Mouse (Mus musculus) v-Abl transformed pro-B cells (cell line): Measurements from ENCODE around the gene Smg9.
"Not testable (repeated sequence)": the region's sequence is repeated elsewhere in the genome, so short reads cannot be mapped to it uniquely, and the experiment has no call there.

ENCODE experiments used
- in situ Hi-C, 2 experiments: fragments of 400-800 bp; cut with MboI; formaldehyde crosslinking; loops; one replicate each; pipeline ENCODE4 v1.15.1; 2025; ENCODE audit not compliant: unreplicated experiment in 2 of 2

The Smg9 gene

GRCm38 (mm10) chr7:24400489-24400888 lies 1.1 kb downstream of the Smg9 start:
- in situ Hi-C loops: not testable (repeated sequence)

- in situ Hi-C loops: no loop called here
These were observed 3.4 kb downstream of the Smg9 start for GRCm38 (mm10) chr7:24402851-24403250.

DNA sequence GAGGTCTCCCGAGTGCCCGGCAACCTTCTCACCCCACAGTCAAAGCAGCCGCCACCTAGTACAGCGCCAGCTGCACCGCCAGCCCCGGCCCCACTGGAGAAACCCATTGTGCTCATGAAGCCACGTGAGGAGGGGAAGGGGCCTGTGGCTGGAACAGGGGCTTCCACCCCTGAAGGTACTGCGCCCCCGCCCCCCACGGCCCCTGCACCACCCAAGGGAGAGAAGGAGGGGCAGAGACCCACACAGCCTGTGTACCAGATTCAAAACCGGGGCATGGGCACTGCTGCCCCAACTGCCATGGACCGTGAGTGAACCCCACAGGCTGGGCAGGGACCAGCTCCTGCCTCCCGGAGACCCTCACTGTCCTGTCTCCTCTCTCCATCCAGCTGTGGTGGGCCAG lies 6.2 kb downstream of the Smg9 start:
- in situ Hi-C loops: no loop called here

DNA sequence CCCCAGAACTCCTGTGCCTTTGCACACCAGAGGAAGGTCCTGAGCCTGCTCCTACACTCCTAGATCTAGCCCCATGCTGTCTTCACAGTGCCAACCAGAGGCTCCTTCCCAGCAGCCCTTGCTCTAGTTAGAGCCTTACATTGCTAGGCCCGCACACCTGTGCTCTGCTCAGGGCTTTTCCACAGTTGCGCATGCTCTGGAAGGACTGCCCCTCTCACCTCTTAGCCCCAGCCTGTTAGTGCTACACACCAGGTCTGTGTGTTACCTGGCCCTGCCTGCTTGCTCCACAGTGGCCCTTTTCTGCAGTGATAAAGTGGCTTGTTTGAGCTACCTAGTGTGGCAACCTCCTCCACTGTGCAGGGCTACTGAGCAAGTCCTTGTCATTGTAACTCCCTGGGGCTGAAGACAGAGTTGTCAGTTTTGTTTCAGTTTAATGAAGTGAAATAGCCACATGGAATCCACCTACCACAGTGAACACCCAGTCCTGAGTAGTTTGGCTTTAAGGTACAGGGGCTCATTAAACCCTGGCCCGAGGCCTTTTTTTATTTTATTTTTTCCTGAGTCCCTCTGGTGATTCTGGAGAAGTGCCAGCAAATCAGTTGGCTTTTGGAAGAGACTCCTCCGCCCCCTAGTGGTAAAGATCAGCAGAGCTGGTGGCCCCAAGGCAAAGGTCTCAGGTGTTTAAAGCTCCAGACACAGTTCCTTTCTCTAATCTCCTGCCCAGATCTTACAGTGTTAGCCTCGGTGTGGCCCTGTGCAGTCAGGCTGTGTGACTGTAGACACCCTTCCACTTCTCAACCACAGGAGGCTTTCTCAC lies 7.3 kb downstream of the Smg9 start:
- in situ Hi-C loops: no loop called here

DNA sequence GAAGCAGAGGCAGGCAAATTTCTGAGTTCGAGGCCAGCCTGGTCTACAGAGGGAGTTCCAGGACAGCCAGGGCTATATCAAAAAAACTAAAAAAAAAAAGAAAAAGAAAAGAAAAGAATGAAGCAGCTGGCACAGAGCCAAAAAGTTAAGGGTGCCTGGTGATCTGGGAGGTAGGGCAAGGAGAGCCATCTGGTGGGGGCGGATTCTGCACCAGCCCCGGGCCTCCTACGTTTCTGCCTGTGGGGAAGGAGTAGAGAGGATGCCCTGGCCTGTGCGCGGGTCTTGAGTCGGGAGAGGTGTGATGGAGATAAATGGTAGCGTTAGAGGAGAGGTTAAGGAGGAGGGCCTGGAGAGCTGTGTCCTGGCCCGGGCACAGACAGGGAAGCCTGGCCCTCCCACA lies 8.8 kb downstream of the Smg9 start:
- in situ Hi-C loops: no loop called here

DNA sequence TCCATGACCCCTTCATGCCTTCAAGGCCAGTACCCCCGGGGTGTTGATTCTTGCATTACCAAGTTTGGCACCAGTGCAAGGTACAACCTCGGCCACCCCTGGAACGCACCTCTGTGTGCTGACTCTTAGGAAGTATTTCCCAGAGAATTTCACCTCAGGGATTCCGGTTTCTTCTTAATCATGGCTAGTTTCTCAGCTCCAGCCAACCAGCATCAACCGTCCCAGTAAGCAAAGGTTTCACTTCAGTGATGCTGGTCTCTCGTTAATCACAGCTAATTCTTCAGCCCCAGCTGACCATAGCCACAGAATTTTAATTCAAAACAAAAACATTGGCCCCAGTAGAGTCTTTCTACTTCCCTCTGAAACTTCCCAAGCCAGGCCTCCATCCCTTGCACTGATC lies 10.7 kb downstream of the Smg9 start:
- in situ Hi-C loops: no loop called here

DNA sequence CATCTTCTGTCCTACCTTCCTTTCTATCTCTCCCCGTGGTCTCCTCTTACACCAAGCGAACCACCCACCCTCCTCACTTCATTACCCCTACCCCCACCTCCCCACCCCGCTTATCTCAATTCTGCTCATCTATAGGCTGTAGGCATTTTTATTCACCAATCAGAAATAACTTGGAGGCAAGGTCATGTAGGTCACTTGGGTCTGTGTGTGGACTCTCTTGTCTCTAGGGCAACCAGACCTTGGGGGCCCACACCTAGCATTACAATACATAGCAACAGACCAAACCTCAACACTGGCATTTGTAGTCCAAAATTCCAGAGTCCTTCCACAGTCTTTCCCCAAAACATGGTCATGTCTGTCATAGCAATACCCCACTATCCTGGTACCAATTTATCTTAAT lies 11.4 kb downstream of the Smg9 start:
- in situ Hi-C loops: no loop called here

GRCm38 (mm10) chr7:24413630-24414029 lies 14.2 kb downstream of the Smg9 start:
- in situ Hi-C loops: no loop called here

DNA sequence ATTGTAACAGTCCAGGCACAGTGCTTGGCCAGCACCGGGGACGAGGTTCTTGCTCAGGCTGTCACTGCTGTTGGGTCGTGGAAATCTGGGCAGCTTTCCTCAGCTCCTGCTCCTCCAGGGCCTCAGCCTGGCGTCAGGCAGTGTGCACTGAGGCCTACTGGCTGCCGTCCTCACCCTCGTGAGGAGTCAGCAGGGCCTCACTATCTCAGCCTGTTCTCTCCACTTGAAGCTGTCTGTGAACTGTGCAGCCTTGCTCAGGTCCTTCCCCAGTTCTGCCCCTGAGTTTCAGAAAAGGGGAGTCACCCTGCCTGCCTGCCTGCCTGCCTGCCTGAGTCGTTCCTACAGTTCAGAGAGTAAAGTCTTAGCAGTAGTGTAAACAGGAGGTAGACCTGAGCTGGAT lies 15.8 kb downstream of the Smg9 start:
- in situ Hi-C loops: no loop called here

DNA sequence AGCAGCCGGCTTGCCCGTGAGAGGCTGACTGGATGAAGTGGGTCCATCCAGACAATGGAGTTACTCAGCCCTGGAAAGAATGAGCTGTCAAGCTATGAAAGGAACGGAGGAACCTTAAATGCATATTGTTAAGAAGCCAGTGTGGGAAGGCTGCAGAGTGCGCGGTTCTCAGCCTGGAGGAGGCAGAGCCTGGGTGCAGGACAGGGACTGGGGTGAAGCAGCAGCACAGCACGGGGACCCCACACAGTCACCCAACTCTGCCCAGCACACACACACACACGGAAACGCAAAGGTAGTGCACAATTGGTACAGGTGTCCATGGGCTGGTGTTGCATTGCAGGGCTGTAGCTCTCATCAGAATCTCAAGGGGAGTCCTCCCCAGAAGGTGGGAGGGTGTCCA lies 20.2 kb downstream of the Smg9 start:
- in situ Hi-C loops: no loop called here

GRCm38 (mm10) chr7:24421648-24422047 lies 22.2 kb downstream of the Smg9 start:
- in situ Hi-C loops: no loop called here

- in situ Hi-C loops: no loop called here
These were observed 22.8 kb downstream of the Smg9 start for GRCm38 (mm10) chr7:24422251-24422650.

GRCm38 (mm10) chr7:24423107-24423763 lies 23.8 kb downstream of the Smg9 start:
- in situ Hi-C loops: no loop called here

DNA sequence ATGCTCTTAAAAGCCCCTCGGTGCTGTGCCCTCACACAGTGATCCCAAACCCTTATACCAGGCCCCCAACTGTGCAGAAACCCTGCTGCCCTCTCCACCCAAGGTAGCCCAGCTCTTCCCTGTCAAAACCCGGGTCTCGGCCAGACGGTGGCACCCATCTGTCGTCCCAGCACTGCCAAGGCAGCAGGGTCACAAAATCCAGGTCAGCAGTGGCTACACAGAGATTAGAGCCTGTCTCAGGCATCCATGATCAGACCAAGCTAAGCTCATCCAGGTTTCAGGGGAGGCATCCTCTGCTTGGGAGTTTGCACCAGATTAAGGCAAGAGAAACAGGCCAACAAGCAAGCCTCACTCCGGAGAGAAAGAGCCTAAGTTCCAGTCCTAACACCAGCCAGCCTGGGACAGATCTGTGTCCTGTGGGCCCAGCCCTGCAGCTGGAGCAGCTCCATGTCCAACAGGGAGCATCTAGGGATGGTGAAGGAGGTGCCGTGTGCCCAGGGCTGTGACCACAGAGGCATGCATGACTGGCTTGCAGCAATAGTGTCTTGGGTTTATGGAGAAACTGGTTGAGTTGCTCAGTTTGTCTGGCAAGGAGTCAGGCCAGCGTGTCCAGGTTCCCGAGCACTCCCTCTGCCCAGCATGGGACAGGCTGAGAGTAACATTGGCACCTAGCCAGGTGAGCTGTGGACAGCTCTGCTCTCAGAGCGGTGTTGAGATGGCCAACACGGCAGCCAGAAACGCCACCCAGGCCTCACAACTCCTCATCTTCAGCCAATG lies 24.7 kb downstream of the Smg9 start:
- in situ Hi-C loops: no loop called here

GRCm38 (mm10) chr7:24425919-24426318 lies 26.5 kb downstream of the Smg9 start:
- in situ Hi-C loops: no loop called here

DNA sequence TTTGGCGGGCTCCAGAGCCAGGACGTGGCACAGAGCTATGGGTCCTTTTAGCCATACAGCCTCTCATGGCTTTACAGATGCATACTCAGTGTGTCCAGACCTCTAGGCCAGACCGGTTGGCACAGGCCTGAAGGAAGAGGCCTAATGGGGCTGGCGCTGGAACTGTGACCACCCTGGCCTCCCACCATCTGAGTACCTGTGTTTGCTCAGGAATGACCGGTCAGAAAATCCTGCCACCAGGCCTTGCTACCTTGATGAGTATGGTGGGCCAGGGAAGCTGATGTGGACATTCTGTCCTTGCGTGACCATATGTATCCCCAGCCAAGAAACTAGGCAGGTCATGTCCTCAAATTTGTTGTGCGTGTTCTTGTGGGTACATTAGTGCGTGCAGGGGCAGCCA lies 27.7 kb downstream of the Smg9 start:
- in situ Hi-C loops: no loop called here

- in situ Hi-C loops: no loop called here
These were observed 29.3 kb downstream of the Smg9 start for GRCm38 (mm10) chr7:24428725-24429124.

GRCm38 (mm10) chr7:24429413-24430112 lies 30.1 kb downstream of the Smg9 start:
- in situ Hi-C loops: no loop called here

DNA sequence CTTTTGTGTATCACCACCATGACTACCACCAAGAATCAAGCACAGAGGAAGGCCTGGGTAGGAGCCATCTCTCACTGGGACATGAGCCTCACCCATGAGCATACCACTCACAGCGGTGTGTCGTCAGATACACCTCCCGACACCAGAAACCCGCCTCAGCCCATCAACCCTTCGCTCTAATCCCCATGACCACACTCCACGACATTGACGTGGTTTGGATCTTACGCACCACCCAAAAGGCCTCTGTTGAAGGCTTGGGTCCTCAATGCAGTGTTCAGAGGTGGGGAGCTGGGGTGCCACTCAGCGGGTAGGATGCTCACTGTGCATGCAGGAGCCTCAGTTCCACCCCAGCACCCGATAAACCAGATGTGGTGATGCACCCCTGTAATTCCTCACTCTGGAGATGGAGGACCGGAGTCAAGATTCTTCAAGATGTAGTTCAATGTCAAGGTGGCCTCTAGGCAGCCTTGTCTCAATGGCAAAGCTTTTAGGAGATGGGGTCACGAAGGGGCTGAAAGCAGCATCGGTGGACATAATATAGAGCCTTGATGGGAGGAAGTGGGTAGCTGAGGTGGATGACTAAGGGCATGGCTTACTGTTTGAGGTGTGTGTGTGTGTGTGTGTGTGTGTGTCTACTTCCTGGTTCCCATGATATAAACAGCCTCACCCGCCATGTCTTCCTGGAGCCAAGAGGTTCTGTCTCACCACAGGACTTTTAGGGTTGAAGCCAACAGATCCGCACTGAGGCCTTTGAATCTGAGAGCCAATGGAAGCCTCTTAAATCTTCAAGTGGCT lies 31.3 kb downstream of the Smg9 start:
- in situ Hi-C loops: no loop called here

GRCm38 (mm10) chr7:24431713-24432112 lies 32.3 kb downstream of the Smg9 start:
- in situ Hi-C loops: no loop called here
